Mouse (Mus musculus) R1 (cell line): ENCODE measurements at regions not wholly inside any gene's neighbourhood (a gene's known extent, or its start where the extent isn't known, plus 50 kb on each side); places are given as distances from the start of the nearest gene placed in this dataset.

Source experiments
- DNase-seq: peaks from one replicate; pipeline ENCODE4 v3.0.0-alpha.2; 2018; ENCODE audit warnings: low read depth, low spot score

- DNase-seq = no peak
These were observed 1159.2 kb upstream of the Foxg1 start for GRCm38 (mm10) chr12:48223298-48223697.

GRCm38 (mm10) chr12:48221976-48222800 lies 1160.3 kb upstream of the Foxg1 start:
- peak; percentile 32 for DNase-seq

GRCm38 (mm10) chr12:48181831-48182230 lies 1200.6 kb upstream of the Foxg1 start:
- DNase-seq = no peak

- DNase-seq = no peak
These were observed 1208.4 kb upstream of the Foxg1 start for GRCm38 (mm10) chr12:48173926-48174601.

GRCm38 (mm10) chr12:48146117-48146516 lies 1236.3 kb upstream of the Foxg1 start:
- peak; percentile 12 for DNase-seq

- DNase-seq = no peak
These were observed 1259.5 kb upstream of the Foxg1 start for GRCm38 (mm10) chr12:48122996-48123395.

- DNase-seq = no peak
These were observed 1281.0 kb upstream of the Nova1 start for GRCm38 (mm10) chr12:48099727-48100126.

GRCm38 (mm10) chr12:48086988-48087387 lies 1268.3 kb upstream of the Nova1 start:
- no peak for DNase-seq

GRCm38 (mm10) chr12:48083377-48083776 lies 1264.6 kb upstream of the Nova1 start:
- no peak for DNase-seq

- no peak for DNase-seq
These were observed 1243.9 kb upstream of the Nova1 start for GRCm38 (mm10) chr12:48062620-48062942.

- no peak for DNase-seq
These were observed 1243.3 kb upstream of the Nova1 start for GRCm38 (mm10) chr12:48061898-48062619.

- peak; percentile 91 for DNase-seq
These were observed 1201.7 kb upstream of the Nova1 start for GRCm38 (mm10) chr12:48020416-48020815.

- DNase-seq = no peak
These were observed 1157.1 kb upstream of the Nova1 start for GRCm38 (mm10) chr12:47975868-47976267.

- DNase-seq = no peak
These were observed 1150.9 kb upstream of the Nova1 start for GRCm38 (mm10) chr12:47969655-47970054.

GRCm38 (mm10) chr12:47954330-47954729 lies 1135.6 kb upstream of the Nova1 start:
- no peak for DNase-seq

GRCm38 (mm10) chr12:47939491-47939890 lies 1120.8 kb upstream of the Nova1 start:
- DNase-seq = peak; percentile 51

GRCm38 (mm10) chr12:47927007-47927406 lies 1108.3 kb upstream of the Nova1 start:
- no peak for DNase-seq
